Mouse (Mus musculus) 3134 (cell line): ENCODE results near the gene Lmntd1.

Experiments
- DNase-seq: peaks from one replicate; pipeline ENCODE4 v3.0.0-alpha.2; 2011; ENCODE audit warnings: low spot score; ENCODE audit not compliant: insufficient read length; ENCODE audit errors: extremely low read depth

The Lmntd1 gene

DNA sequence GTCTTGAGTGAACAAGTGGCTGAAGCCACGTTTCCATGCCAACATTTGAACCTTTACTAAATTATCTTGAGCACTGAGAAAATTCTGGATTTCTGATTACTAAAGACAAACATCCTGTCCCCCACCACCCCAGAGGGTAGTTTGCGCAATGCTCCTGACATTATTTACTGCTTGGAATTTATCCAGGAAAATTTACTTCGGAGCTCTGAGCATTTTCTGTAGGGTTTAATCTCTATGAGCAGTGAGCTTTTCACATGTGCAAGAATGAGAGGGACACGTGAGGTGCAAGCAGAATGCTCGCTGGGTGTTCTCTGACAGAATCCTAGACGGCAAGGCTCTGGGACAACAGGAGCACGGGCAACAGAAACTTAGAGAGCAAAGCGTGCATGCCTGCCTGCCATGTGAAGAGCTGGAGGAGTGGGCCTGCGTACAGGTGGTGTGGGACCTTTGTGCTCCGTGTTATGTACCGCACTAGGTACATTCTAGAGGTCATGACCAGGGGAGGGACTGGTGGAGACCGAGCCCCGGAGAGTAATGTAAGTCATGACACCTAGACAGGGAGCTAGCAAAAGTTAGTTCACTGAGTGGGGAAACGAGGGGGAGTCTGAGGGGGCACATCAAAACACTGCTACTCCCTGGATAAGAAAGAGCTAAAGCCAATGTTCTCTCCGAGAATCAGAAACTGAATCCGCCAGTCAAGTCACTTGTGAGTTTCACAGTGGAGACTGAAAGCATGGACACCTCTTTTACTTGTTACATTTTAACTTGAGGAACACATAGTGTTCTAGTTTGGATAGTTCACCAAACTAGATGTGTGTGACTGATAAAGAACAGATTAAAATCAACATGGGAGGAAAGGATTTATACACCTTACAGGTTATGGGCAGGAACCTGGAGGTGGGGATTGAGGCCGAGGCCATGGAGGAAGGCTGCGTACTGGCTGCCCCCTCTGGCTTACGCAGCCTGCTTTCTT lies 114.3 kb downstream of the Lmntd1 start:
- DNase-seq: no peak

GRCm38 (mm10) chr6:145495731-145496130 lies 118.4 kb downstream of the Lmntd1 start:
- DNase-seq: no peak

DNA sequence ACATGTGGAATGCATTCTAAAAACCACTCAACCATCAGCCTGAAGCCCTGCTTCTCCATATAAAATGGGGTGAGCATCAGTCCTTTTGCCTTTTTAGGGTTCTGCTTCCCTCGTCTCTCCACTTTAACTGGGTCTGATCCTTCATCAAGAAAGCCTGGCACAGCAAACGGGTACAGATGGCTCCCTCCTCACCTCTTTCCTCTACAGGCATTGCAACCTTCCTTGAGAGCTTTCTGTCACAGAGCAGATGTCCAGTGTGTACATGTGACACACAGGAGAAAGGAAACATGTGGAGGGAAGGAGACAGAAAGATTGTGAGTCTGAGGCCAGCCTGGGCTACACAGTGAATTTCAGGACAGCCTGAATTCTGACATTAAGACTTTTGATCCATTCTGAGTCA lies 125.9 kb downstream of the Lmntd1 start:
- DNase-seq: no peak

DNA sequence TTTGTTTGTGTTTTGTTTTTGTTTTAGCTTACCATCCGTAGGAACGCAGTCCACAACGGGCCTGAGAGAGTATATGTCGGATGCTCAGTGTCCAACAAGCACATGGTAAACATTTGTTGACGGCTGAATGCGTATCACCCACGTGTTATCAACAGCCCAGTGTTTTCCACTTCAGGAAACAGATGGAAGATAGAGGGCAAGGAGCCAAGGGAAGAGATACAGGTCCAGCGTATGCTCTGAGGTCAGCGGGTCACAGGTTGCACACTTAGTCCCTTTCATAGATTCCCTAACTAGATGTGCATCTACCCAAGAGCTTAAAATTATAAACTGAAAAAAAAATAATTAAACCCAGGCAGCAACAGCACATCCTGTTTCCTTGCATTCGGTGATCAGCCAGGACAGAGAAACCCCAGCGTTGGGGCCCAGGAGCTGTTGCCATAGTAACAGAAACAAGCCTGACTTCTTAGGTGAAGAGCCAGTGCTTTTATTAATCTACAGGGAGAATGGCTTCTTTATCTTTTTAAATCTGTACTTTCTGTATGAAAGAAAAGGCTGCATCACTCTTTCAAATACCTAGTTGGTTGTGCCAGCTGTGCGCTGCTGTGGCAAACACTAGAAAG lies 128.0 kb downstream of the Lmntd1 start:
- no peak for DNase-seq

DNA sequence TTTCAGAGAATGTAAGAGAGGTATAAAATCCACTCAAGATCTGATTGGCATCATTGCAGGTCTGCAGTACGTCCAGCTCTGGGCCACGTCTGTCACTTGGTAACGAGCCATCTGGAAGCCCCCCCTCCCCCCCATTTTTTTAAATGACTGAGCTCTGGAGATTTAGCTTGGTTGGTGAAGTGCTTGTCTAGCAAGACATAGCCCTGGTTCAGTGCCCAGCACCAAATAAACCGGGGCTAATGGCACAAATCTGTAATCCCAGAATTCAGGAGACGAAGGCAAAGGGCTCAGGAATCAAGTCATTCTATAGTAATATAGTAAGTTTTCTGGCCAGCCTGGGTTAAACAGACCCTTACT lies 130.8 kb downstream of the Lmntd1 start:
- no peak for DNase-seq

- no peak for DNase-seq
Observed at GRCm38 (mm10) chr6:145482656-145483317, 131.3 kb downstream of the Lmntd1 start.

- peak; percentile 21 for DNase-seq
Observed at GRCm38 (mm10) chr6:145481938-145482337, 132.2 kb downstream of the Lmntd1 start.

- DNase-seq: no peak
Observed at GRCm38 (mm10) chr6:145478821-145479271, 135.3 kb downstream of the Lmntd1 start.

DNA sequence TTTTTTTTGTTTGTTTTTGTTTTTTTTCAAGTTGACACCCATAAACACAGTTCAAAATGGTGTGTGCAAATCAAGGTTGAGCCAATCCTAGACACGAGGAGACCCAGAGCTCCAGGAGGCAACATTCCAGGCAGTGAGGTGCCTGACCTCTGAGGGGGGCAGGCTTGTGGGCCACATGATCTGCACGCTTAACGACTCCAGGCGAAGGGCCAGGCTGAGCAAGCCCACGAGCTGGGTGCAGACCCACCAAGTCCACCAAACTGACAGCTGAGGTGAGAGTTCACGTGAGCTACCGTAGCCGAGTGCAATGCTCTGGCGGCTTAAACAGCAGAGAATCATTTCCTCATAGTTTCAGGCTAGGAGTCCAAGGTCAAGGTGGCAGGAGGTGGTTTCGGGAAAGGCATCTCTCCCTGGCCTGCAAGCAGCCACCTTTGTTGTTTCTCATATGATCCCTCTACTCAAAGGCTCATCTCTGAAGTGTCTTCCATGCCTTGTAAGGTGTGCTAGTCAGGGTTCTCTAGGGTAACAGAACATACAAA lies 136.7 kb downstream of the Lmntd1 start:
- DNase-seq: no peak

DNA sequence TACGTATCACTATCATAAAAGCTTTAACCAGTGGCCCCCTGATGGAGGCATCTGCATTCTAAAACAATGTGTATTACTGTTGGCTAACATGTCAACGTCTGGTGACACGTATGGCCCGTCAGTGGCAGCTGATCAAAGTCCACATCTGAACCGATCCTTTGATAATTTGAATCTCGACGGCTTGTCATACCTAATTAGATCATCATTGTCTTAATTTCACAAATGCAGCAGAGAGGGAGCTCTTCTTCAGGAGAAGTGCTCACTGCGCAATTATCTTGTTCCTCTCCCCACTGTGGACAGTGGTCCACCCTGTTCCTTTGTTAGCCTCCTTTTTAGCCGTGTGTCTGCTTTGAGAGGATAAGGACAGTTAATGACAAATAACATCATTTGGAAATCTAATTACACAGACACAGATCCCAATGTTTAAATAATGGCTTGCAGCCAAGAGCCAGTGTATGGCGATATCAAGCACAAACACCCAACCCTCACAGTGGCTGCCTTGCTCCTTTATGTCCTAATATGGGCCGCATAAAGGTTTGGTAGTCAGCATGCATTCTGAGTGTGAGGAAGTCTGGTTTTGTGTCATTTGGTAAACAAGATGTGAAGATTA lies 142.4 kb downstream of the Lmntd1 start:
- DNase-seq: no peak

DNA sequence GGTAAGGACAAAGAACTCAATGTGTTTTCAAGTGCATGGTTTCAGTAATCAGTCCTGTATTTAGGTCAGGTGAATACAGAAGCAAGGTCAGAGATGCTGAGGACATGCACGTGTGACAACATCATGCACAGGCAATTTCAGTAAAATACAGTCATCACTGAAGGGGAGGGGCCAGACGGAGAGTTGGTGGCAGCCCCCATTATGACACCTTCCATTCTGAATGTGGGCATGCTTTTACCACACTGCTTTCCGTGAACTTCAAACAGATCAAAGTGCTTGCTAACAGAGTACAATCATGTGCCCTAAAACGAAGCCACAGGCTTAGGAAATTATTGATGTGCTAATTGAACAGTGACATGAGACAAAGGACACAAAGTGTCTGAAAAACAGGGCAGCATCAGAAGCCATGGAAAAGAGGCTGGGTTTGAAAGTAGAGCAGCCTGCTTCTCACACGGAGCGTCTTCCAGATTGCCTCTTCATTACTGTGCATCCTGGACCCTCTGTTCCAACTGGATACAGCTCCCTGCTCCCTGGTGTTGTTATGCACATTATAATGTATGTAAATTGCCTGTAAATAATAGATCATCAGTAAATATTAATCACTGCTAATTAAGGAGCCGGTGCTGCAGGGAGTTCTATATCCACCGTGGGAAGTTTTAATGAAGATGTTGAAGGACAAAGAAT lies 144.7 kb downstream of the Lmntd1 start:
- no peak for DNase-seq

DNA sequence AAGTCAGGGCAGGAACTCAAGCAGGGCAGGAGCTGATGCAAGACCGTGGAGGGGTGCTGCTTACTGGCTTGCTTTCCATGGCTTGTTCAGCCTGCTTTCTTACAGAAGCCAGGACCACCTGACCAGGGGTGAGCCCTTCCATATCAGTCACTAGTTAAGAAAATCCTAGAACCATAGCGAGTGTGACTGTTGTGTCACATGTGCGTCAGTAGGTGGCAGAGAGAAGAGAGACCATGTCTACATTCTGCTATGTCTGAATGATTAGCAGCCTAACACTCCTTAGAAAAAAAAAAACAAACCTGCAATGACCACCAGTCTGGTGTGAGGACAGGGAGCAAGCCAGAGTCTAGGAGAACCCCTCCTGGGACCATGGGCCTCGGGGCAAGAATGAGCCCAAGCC lies 150.1 kb downstream of the Lmntd1 start:
- DNase-seq: no peak

- no peak for DNase-seq
Observed at GRCm38 (mm10) chr6:145462677-145463245, 151.4 kb downstream of the Lmntd1 start.

DNA sequence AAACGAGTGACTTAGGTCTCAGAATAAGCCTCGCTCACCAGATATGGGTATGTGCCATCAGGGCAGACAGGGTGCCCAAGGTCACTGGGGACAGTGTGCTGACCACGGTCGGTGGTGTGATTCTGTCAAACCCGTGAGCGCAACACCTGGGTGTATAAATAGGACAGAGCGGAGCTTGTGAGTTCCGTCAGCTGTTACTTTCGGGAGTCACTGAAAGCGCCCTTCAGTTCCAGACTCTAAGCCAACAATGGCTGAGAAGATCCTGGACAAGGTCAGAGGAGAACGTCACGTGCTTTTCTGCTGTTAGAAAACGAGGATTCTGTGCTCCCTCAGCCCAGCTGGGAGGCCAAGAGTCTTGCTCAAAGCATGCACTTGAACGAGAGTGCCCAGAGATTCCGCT lies 157.1 kb downstream of the Lmntd1 start:
- no peak for DNase-seq

GRCm38 (mm10) chr6:145450628-145451403 lies 163.3 kb downstream of the Lmntd1 start:
- no peak for DNase-seq

- no peak for DNase-seq
Observed at GRCm38 (mm10) chr6:145448361-145448760, 165.8 kb downstream of the Lmntd1 start.

GRCm38 (mm10) chr6:145445811-145446500 lies 168.2 kb downstream of the Lmntd1 start:
- DNase-seq: no peak

GRCm38 (mm10) chr6:145445380-145445779 lies 168.7 kb downstream of the Lmntd1 start:
- no peak for DNase-seq

DNA sequence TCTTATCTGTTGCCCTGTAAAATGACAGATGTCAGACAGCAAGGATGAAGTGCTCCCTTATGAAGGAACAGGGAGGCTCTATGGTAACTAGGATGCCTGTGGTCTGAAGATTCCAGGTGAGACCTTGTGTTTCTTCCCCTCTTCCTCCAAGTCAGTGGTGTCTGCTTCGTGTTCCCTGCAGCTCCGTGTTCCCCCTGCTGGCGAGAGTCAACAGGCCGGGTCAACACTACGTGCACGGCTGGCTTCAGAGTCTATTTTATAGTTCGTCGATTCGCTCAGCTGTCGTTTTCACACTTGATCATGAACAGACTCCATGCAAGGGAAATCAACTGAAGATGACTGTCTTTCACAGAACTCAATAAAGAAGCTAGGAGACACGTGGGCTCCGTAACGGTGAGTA lies 171.3 kb downstream of the Lmntd1 start:
- no peak for DNase-seq
